Mouse (Mus musculus): ENCODE measurements at regions not wholly inside any gene's neighbourhood (a gene's known extent, or its start where the extent isn't known, plus 50 kb on each side); places are given as distances from the start of the nearest gene placed in this dataset.

DNA sequence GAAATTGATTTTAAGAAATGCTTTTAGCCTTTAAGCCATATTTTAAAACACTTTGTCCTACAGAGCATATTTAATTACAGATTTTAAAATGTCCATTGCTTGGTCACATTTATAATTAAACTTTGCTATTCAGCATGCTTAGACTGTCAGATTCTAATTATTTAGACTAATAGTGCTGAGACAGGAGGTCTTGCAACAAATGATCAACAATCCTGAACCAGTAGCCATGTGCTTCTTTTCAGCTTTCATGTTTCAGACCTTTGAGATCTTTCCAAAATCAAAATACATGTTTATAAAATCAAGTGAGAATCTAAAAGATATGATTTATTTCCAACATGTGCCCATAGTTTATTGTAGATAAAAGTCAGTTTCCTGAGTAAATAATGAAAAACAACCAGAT, 371.0 kb downstream of the Slco4c1 start:
- H3K4me3 ChIP-seq (ENCODE audit: control insufficient read depth in 1 of 2, insufficient read depth in 1 of 2, low read depth in 2 of 2, low read length in 2 of 2), result no peak overlapping the region
- DNase-seq (ENCODE audit: low read depth, low spot score), result no peak
- TF ChIP-seq TCF12 (IDR thresholded peaks at IDR 0.05; ENCODE audit: low read depth, low read length) (no peak), POLR2AphosphoS5 (IDR thresholded peaks at IDR 0.05; ENCODE audit: borderline replicate concordance, low read depth, low read length) (no peak), RAD21 (IDR thresholded peaks at IDR 0.05; ENCODE audit: low read depth, low read length) (no peak), MAX (IDR thresholded peaks at IDR 0.05; ENCODE audit: low read length) (no peak), TBP (IDR thresholded peaks at IDR 0.05; ENCODE audit: low read depth, low read length) (no peak), CHD1 (IDR thresholded peaks at IDR 0.05; ENCODE audit: low read depth, low read length) (no peak), MAZ (IDR thresholded peaks at IDR 0.05; ENCODE audit: low read depth, low read length) (no peak), ETS1 (IDR thresholded peaks at IDR 0.05; ENCODE audit: low read depth, low read length) (no peak), ELF1 (IDR thresholded peaks at IDR 0.05; ENCODE audit: low read depth, low read length) (no peak), MYB (IDR thresholded peaks at IDR 0.05; ENCODE audit: low read depth, low read length) (no peak), EP300 (IDR thresholded peaks at IDR 0.05; ENCODE audit: low read depth in 1 of 2, low read length in 2 of 2) (no peak), GATA1 (IDR thresholded peaks at IDR 0.05; ENCODE audit: low read depth, low read length) (no peak), MYC (IDR thresholded peaks at IDR 0.05; ENCODE audit: low read depth, low read length) (no peak), RCOR1 (IDR thresholded peaks at IDR 0.05; ENCODE audit: low read depth, low read length) (no peak), POLR2A (IDR thresholded peaks at IDR 0.05; ENCODE audit: control insufficient read depth in 1 of 2, insufficient read depth in 1 of 2, low read depth in 1 of 2, low read length in 2 of 2, poor library complexity in 1 of 2) (no peak), KAT2A (conservative IDR thresholded peaks at IDR 0.05; ENCODE audit: low read depth, low read length) (no peak), TAL1 (IDR thresholded peaks at IDR 0.05; ENCODE audit: low read length) (no peak), BHLHE40 (IDR thresholded peaks at IDR 0.05; ENCODE audit: borderline replicate concordance, low read depth, low read length) (no peak), ZKSCAN1 (IDR thresholded peaks at IDR 0.05; ENCODE audit: low read depth, low read length) (no peak), MAFK (IDR thresholded peaks at IDR 0.05; ENCODE audit: borderline replicate concordance, low read depth, low read length) (no peak)
- no peaks in the 10 kb centered on the region for H3K79me2 ChIP-seq (ENCODE audit: control insufficient read depth, insufficient read depth, low read length, poor library complexity)
- H3K27ac ChIP-seq (ENCODE audit: control insufficient read depth, low read depth, low read length), result no peak overlapping the region
- H3K4me1 ChIP-seq (ENCODE audit: control insufficient read depth in 1 of 2, insufficient read depth in 2 of 2, low read length in 2 of 2), result no peaks in the 10 kb centered on the region
- no peaks in the 10 kb centered on the region for H3K36me3 ChIP-seq (ENCODE audit: control insufficient read depth in 1 of 2, insufficient read depth in 2 of 2, low read length in 2 of 2)
- H3K9me3 ChIP-seq (replicated peaks; ENCODE audit: insufficient read depth, low read length), result no peaks in the 10 kb centered on the region
- H3K9ac ChIP-seq (ENCODE audit: control insufficient read depth, low read depth, low read length, poor library complexity, severe bottlenecking), result no peak overlapping the region
- no peaks in the 10 kb centered on the region for H3K27me3 ChIP-seq (ENCODE audit: control insufficient read depth in 1 of 2, insufficient read depth in 2 of 2, low read length in 2 of 2)

DNA sequence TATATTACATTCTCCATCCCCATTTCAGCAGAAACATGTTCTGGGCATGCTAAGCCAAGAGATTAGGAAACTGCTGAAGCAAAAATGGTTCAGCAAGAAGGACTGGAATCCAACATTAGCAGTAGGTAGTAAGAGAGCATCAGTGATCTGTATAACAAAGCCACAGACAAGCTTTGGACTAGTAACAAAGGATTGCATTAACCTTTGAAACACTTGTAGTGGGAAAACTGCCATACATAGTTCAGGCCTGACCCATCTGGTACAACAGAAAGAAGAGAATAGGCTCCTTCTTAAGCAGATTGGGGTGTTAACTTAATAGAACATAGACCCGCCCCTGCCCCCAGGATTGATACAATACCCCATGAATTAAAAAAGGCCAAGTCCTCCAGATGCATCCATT, 389.2 kb downstream of the Slco4c1 start:
- Histone ChIP-seq H3K27me3 (ENCODE audit: control insufficient read depth in 1 of 2, insufficient read depth in 2 of 2, low read length in 2 of 2) (no peaks in the 10 kb centered on the region), H3K4me1 (ENCODE audit: control insufficient read depth in 1 of 2, insufficient read depth in 2 of 2, low read length in 2 of 2) (no peaks in the 10 kb centered on the region), H3K9ac (ENCODE audit: control insufficient read depth, low read depth, low read length, poor library complexity, severe bottlenecking) (no peak overlapping the region), H3K36me3 (ENCODE audit: control insufficient read depth in 1 of 2, insufficient read depth in 2 of 2, low read length in 2 of 2) (no peaks in the 10 kb centered on the region), H3K9me3 (replicated peaks; ENCODE audit: insufficient read depth, low read length) (no peaks in the 10 kb centered on the region), H3K79me2 (ENCODE audit: control insufficient read depth, insufficient read depth, low read length, poor library complexity) (no peaks in the 10 kb centered on the region), H3K4me3 (ENCODE audit: control insufficient read depth in 1 of 2, insufficient read depth in 1 of 2, low read depth in 2 of 2, low read length in 2 of 2) (no peak overlapping the region), H3K27ac (ENCODE audit: control insufficient read depth, low read depth, low read length) (no peak overlapping the region)
- no peak for DNase-seq (ENCODE audit: low read depth, low spot score)
- no peak for TF ChIP-seq ZMIZ1 (IDR thresholded peaks at IDR 0.05; ENCODE audit: low read depth, low read length)
- no peak for TF ChIP-seq SMC3 (IDR thresholded peaks at IDR 0.05; ENCODE audit: low read depth, low read length)
- TF ChIP-seq ETS1 (IDR thresholded peaks at IDR 0.05; ENCODE audit: low read depth, low read length), result no peak
- no peak for TF ChIP-seq HCFC1 (IDR thresholded peaks at IDR 0.05; ENCODE audit: low read depth, low read length)
- no peak for TF ChIP-seq MXI1 (IDR thresholded peaks at IDR 0.05; ENCODE audit: low read depth, low read length)
- no peak for TF ChIP-seq EP300 (IDR thresholded peaks at IDR 0.05; ENCODE audit: low read depth in 1 of 2, low read length in 2 of 2)
- TF ChIP-seq NELFE (IDR thresholded peaks at IDR 0.05; ENCODE audit: low read depth, low read length), result no peak
- no peak for TF ChIP-seq NRF1 (IDR thresholded peaks at IDR 0.05; ENCODE audit: insufficient read depth, low read depth, low read length, poor library complexity, severe bottlenecking)
- TF ChIP-seq POLR2A (IDR thresholded peaks at IDR 0.05; ENCODE audit: control insufficient read depth in 1 of 2, insufficient read depth in 1 of 2, low read depth in 1 of 2, low read length in 2 of 2, poor library complexity in 1 of 2), result no peak
- no peak for TF ChIP-seq TAL1 (IDR thresholded peaks at IDR 0.05; ENCODE audit: low read length)
- no peak for TF ChIP-seq GATA1 (IDR thresholded peaks at IDR 0.05; ENCODE audit: low read depth, low read length)
- no peak for TF ChIP-seq MAZ (IDR thresholded peaks at IDR 0.05; ENCODE audit: low read depth, low read length)
- no peak for TF ChIP-seq CTCF (IDR thresholded peaks at IDR 0.05 in 2 of 3, conservative IDR thresholded peaks at IDR 0.05 in 1 of 3; ENCODE audit: control insufficient read depth in 1 of 3, insufficient read depth in 1 of 3, low read depth in 2 of 3, low read length in 3 of 3, poor library complexity in 1 of 3, severe bottlenecking in 1 of 3)
- TF ChIP-seq MAFK (IDR thresholded peaks at IDR 0.05; ENCODE audit: borderline replicate concordance, low read depth, low read length), result no peak
- TF ChIP-seq CHD2 (IDR thresholded peaks at IDR 0.05; ENCODE audit: low read length), result no peak
- TF ChIP-seq BHLHE40 (IDR thresholded peaks at IDR 0.05; ENCODE audit: borderline replicate concordance, low read depth, low read length), result no peak
- TF ChIP-seq E2F4 (IDR thresholded peaks at IDR 0.05; ENCODE audit: borderline replicate concordance, low read depth, low read length), result no peak
- TF ChIP-seq RAD21 (IDR thresholded peaks at IDR 0.05; ENCODE audit: low read depth, low read length), result no peak
- no peak for TF ChIP-seq RCOR1 (IDR thresholded peaks at IDR 0.05; ENCODE audit: low read depth, low read length)

All from MEL (cell line).